Mouse (Mus musculus) heart, embryonic 11.5 days (tissue): ENCODE results near the gene Pla2g2f. TPM values are rescaled to one million over a fixed set of nuclear protein-coding genes. Genes with fewer than 3 reads are reported as not detected.

Experiments
- ATAC-seq: fragments of 200-750 bp; cut with Nextera tagmentation; replicated peaks from 2 replicates; pipeline ENCODE4 v1.8.0; 2017; ENCODE audit warnings: moderate library complexity; ENCODE audit not compliant: insufficient number of reproducible peaks, low FRiP score, low TSS enrichment
- H3K27ac ChIP-seq: fragments of 300-500 bp; sonication (generic); 2 replicates; pipeline ENCODE4 v1.5.1; 2014; ENCODE audit warnings: mild to moderate bottlenecking, low read depth, low read length
- H3K27me3 ChIP-seq: fragments of 300-500 bp; sonication (generic); 2 replicates; pipeline ENCODE4 v1.6.1; 2014; ENCODE audit warnings: mild to moderate bottlenecking, low read length, mixed read lengths; ENCODE audit not compliant: control insufficient read depth, insufficient read depth
- H3K36me3 ChIP-seq: fragments of 300-500 bp; sonication (generic); 2 replicates; pipeline ENCODE4 v1.6.1; 2014; ENCODE audit warnings: mild to moderate bottlenecking, low read length, moderate library complexity, mixed read lengths; ENCODE audit not compliant: control insufficient read depth, insufficient read depth
- H3K4me1 ChIP-seq: fragments of 300-500 bp; sonication (generic); 2 replicates; pipeline ENCODE4 v1.6.1; 2014; ENCODE audit warnings: low read length; ENCODE audit not compliant: control insufficient read depth, insufficient read depth
- H3K4me2 ChIP-seq: fragments of 300-500 bp; sonication (generic); 2 replicates; pipeline ENCODE4 v1.6.1; 2014; ENCODE audit warnings: mild to moderate bottlenecking, moderate library complexity
- H3K4me3 ChIP-seq: fragments of 300-500 bp; sonication (generic); 2 replicates; pipeline ENCODE4 v1.5.1; 2014; ENCODE audit warnings: low read depth, low read length
- H3K9ac ChIP-seq: fragments of 300-500 bp; sonication (generic); 2 replicates; pipeline ENCODE4 v1.6.1; 2014; ENCODE audit warnings: mild to moderate bottlenecking, low read depth, low read length, moderate library complexity
- H3K9me3 ChIP-seq: fragments of 300-500 bp; sonication (generic); replicated peaks from 2 replicates; pipeline ENCODE4 v1.6.1; 2016; ENCODE audit warnings: low read length; ENCODE audit not compliant: control insufficient read depth
- WGBS: fragments of 180-500 bp; shearing (Covaris S2); extraction: QIAGEN DNeasy Blood & Tissue Kit; methylation state at CpG from one replicate; pipeline ENCODE4 v1.1.7; 2014; ENCODE audit not compliant: insufficient replicate concordance; 5-methylcytosine and 5-hydroxymethylcytosine counted together
- polyA plus RNA-seq: library from polyadenylated mRNA; unstranded; fragments of >200 nt; fragmentation: Nextera tagmentation; extraction: Ambion mirVana; gene quantifications from 2 replicates; pipeline ENCODE4 v1.2.1, GENCODE M21; 2014

The Pla2g2f gene
- polyA plus RNA-seq, 1 experiment from 2014 or later: not detected

GRCm38 (mm10) chr4:138754432-138754831 is 3.0 kb downstream of the Pla2g2f start:
- WGBS: 40% methylated on average over 9 of the region's 9 CpGs

GRCm38 (mm10) chr4:138753608-138754007 is 3.8 kb downstream of the Pla2g2f start:
- Histone ChIP-seq H3K36me3 (no peaks in the 10 kb centered on the region), H3K4me2 (no peak overlapping the region), H3K4me3 (no peak overlapping the region), H3K27me3 (no peaks in the 10 kb centered on the region), H3K4me1 (no peaks in the 10 kb centered on the region), H3K9me3 (no peaks in the 10 kb centered on the region), H3K9ac (no peak overlapping the region), H3K27ac (no peak overlapping the region)
- 76% methylated on average over 3 of the region's 3 CpGs for WGBS
- ATAC-seq: no peak

More at GRCm38 (mm10) chr4:138754432-138754831, 3.0 kb downstream of the Pla2g2f start:
- Histone ChIP-seq H3K36me3 (no peaks in the 10 kb centered on the region), H3K27me3 (no peaks in the 10 kb centered on the region), H3K9me3 (no peaks in the 10 kb centered on the region), H3K27ac (no peak overlapping the region), H3K4me3 (no peak overlapping the region), H3K9ac (no peak overlapping the region), H3K4me1 (no peaks in the 10 kb centered on the region), H3K4me2 (no peak overlapping the region)
- ATAC-seq: no peak

- no peaks in the 10 kb centered on the region for H3K4me1 ChIP-seq
- H3K9ac ChIP-seq: no peak overlapping the region
- H3K4me3 ChIP-seq: no peak overlapping the region
- H3K27ac ChIP-seq: no peak overlapping the region
- H3K36me3 ChIP-seq: no peaks in the 10 kb centered on the region
- no peak for ATAC-seq
- no peaks in the 10 kb centered on the region for H3K9me3 ChIP-seq
- no peak overlapping the region for H3K4me2 ChIP-seq
- WGBS: 87% methylated on average over 6 of the region's 6 CpGs
- peaks cover 3% of the 10 kb centered on the region; the same call in 1 of the 2 replicates for H3K27me3 ChIP-seq
These were observed 4.8 kb downstream of the Pla2g2f start for GRCm38 (mm10) chr4:138752603-138753002.

- no peak overlapping the region for H3K4me3 ChIP-seq
- no peak overlapping the region for H3K27ac ChIP-seq
- no peak overlapping the region for H3K9ac ChIP-seq
- H3K4me2 ChIP-seq: no peak overlapping the region
- no peaks in the 10 kb centered on the region for H3K36me3 ChIP-seq
- no peak for ATAC-seq
- H3K4me1 ChIP-seq: no peaks in the 10 kb centered on the region
- WGBS: 46% methylated on average over 8 of the region's 8 CpGs
- H3K27me3 ChIP-seq: peaks cover 8% of the 10 kb centered on the region
- H3K9me3 ChIP-seq: no peaks in the 10 kb centered on the region
These were observed 8.9 kb downstream of the Pla2g2f start for GRCm38 (mm10) chr4:138748369-138749072.

- H3K9me3 ChIP-seq: no peaks in the 10 kb centered on the region
- H3K27me3 ChIP-seq: peaks cover 10% of the 10 kb centered on the region
- H3K4me1 ChIP-seq: no peaks in the 10 kb centered on the region
- H3K4me2 ChIP-seq: no peak overlapping the region
- H3K36me3 ChIP-seq: no peaks in the 10 kb centered on the region
- WGBS: 59% methylated on average over 10 of the region's 10 CpGs
- H3K9ac ChIP-seq: no peak overlapping the region
- no peak for ATAC-seq
- H3K27ac ChIP-seq: no peak overlapping the region
- no peak overlapping the region for H3K4me3 ChIP-seq
These were observed 9.6 kb downstream of the Pla2g2f start for GRCm38 (mm10) chr4:138747851-138748250.

- ATAC-seq: no peak
- Histone ChIP-seq H3K9me3 (no peaks in the 10 kb centered on the region), H3K27me3 (peaks cover 10% of the 10 kb centered on the region), H3K9ac (no peak overlapping the region), H3K4me3 (no peak overlapping the region), H3K4me2 (no peak overlapping the region), H3K4me1 (no peaks in the 10 kb centered on the region), H3K27ac (no peak overlapping the region), H3K36me3 (no peaks in the 10 kb centered on the region)
- WGBS: 89% methylated on average over 9 of the region's 9 CpGs
These were observed 10.6 kb downstream of the Pla2g2f start for GRCm38 (mm10) chr4:138746866-138747265.

- Histone ChIP-seq H3K4me2 (no peak overlapping the region), H3K36me3 (no peaks in the 10 kb centered on the region), H3K27me3 (peaks cover 10% of the 10 kb centered on the region), H3K9ac (no peak overlapping the region), H3K4me3 (no peak overlapping the region), H3K27ac (no peak overlapping the region), H3K9me3 (no peaks in the 10 kb centered on the region), H3K4me1 (no peaks in the 10 kb centered on the region)
- ATAC-seq: no peak
- 58% methylated on average over 4 of the region's 4 CpGs for WGBS
These were observed 11.5 kb downstream of the Pla2g2f start for GRCm38 (mm10) chr4:138745884-138746283.

GRCm38 (mm10) chr4:138739136-138739851 is 18.1 kb downstream of the Pla2g2f start:
- H3K4me2 ChIP-seq: no peak overlapping the region
- no peak for ATAC-seq
- no peak overlapping the region for H3K9ac ChIP-seq
- no peaks in the 10 kb centered on the region for H3K4me1 ChIP-seq
- H3K27ac ChIP-seq: no peak overlapping the region
- no peaks in the 10 kb centered on the region for H3K9me3 ChIP-seq
- H3K36me3 ChIP-seq: no peaks in the 10 kb centered on the region
- H3K27me3 ChIP-seq: 0 out of 2 replicates have a peak, but pooled peaks cover 2% of the 10 kb centered on the region
- WGBS: 25% methylated on average over 7 of the region's 7 CpGs
- H3K4me3 ChIP-seq: no peak overlapping the region
